Mouse (Mus musculus) stomach, postnatal 0 days (tissue): ENCODE measurements at regions not wholly inside any gene's neighbourhood (a gene's known extent, or its start where the extent isn't known, plus 50 kb on each side); places are given as distances from the start of the nearest gene placed in this dataset.

Experiments
- CTCF ChIP-seq: IDR thresholded peaks from 2 replicates; pipeline ENCODE4 v1.5.1; 2016; ENCODE audit warnings: antibody characterized with exemption, low read depth, mild to moderate bottlenecking, moderate library complexity
- EP300 ChIP-seq: optimal IDR thresholded peaks from 2 replicates; pipeline ENCODE3; 2016; ENCODE audit warnings: antibody characterized with exemption

DNA sequence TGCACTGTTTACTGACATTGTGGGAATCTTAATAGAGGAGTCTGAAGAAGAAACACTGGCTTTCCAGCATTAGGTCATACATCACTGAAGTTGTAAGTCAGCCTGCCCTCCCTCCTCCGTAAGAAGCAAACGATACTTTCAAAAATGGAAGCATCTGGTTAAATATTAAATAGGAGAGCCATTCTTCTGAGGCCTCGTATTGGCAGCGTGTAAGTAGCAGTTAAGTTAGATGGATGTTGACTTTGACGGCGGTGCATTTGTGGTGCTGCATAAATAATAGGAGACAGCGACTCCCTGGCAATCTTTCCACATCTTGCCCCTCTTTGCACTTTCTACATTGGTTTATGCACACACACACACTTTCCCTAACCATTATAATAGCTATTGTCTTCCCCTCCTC is 217.9 kb upstream of the Bmper start:
- TF ChIP-seq CTCF (no peak), EP300 (no peak)
